Mouse (Mus musculus) MEL (cell line): ENCODE measurements at regions not wholly inside any gene's neighbourhood (a gene's known extent, or its start where the extent isn't known, plus 50 kb on each side); places are given as distances from the start of the nearest gene placed in this dataset.

ENCODE experiments used
- DNase-seq: peaks from one replicate; pipeline ENCODE4 v3.0.0; 2011; ENCODE audit warnings: low read depth, low spot score
- H3K27ac ChIP-seq: 2 replicates; pipeline ENCODE4 v1.5.1; 2012; ENCODE audit warnings: low read depth, mild to moderate bottlenecking, control low read depth, low read length, moderate library complexity; ENCODE audit not compliant: control insufficient read depth
- H3K27me3 ChIP-seq, 2 experiments: fragments of 150-350 bp in 1 of 2; sonication (generic) in 1 of 2; 2 replicates each; pipeline ENCODE4 v1.6.1; 2012; ENCODE audit warnings: low read length in 2 of 2, mild to moderate bottlenecking in 2 of 2, improper control_type of control experiment in 1 of 2, moderate library complexity in 1 of 2; ENCODE audit not compliant: insufficient read depth in 2 of 2, control insufficient read depth in 1 of 2
- H3K36me3 ChIP-seq, 2 experiments: 2 replicates each; pipeline ENCODE4 v1.6.1; 2012 to 2014; ENCODE audit warnings: low read length in 2 of 2, improper control_type of control experiment in 1 of 2, inconsistent platforms in 1 of 2, mild to moderate bottlenecking in 1 of 2; ENCODE audit not compliant: insufficient read depth in 2 of 2, control insufficient read depth in 1 of 2
- H3K4me1 ChIP-seq, 2 experiments: fragments of 150-350 bp in 1 of 2; sonication (generic) in 1 of 2; 2 replicates each; pipeline ENCODE4 v1.6.1; 2012; ENCODE audit warnings: low read length in 2 of 2, improper control_type of control experiment in 1 of 2, mild to moderate bottlenecking in 1 of 2; ENCODE audit not compliant: insufficient read depth in 2 of 2, control insufficient read depth in 1 of 2
- H3K4me3 ChIP-seq, 2 experiments: fragments of 150-350 bp in 1 of 2; sonication (generic) in 1 of 2; 2 replicates each; pipeline ENCODE4 v1.5.1; 2012; ENCODE audit warnings: low read depth in 2 of 2, low read length in 2 of 2, mild to moderate bottlenecking in 2 of 2, moderate library complexity in 2 of 2, control low read depth in 1 of 2, improper control_type of control experiment in 1 of 2; ENCODE audit not compliant: control insufficient read depth in 1 of 2, insufficient read depth in 1 of 2
- H3K79me2 ChIP-seq: 2 replicates; pipeline ENCODE4 v1.6.1; 2012; ENCODE audit warnings: mild to moderate bottlenecking, low read length, moderate library complexity; ENCODE audit not compliant: control insufficient read depth, poor library complexity, insufficient read depth
- H3K9ac ChIP-seq: 2 replicates; pipeline ENCODE4 v1.6.1; 2012; ENCODE audit warnings: low read depth, mild to moderate bottlenecking, control low read depth, low read length, moderate library complexity; ENCODE audit not compliant: control insufficient read depth, poor library complexity, severe bottlenecking
- H3K9me3 ChIP-seq: fragments of 150-350 bp; sonication (generic); replicated peaks from 2 replicates; pipeline ENCODE4 v1.6.1; 2012; ENCODE audit warnings: mild to moderate bottlenecking, low read length, improper control_type of control experiment, moderate library complexity; ENCODE audit not compliant: insufficient read depth
- E2F4 ChIP-seq: IDR thresholded peaks from 2 replicates; pipeline ENCODE4 v1.6.1; 2011; ENCODE audit warnings: low read depth, low read length, improper control_type of control experiment, borderline replicate concordance
- ELF1 ChIP-seq: IDR thresholded peaks from 2 replicates; pipeline ENCODE4 v1.6.1; 2014; ENCODE audit warnings: low read depth, mild to moderate bottlenecking, inconsistent platforms, low read length, improper control_type of control experiment, moderate library complexity
- EP300 ChIP-seq, 2 experiments: IDR thresholded peaks; 2 replicates each; pipeline ENCODE4 v1.6.1; 2011; ENCODE audit warnings: improper control_type of control experiment in 2 of 2, low read length in 2 of 2, low read depth in 1 of 2, mild to moderate bottlenecking in 1 of 2
- ETS1 ChIP-seq: IDR thresholded peaks from 2 replicates; pipeline ENCODE4 v1.6.1; 2012; ENCODE audit warnings: low read depth, mild to moderate bottlenecking, inconsistent platforms, low read length, improper control_type of control experiment, moderate library complexity
- GABPA ChIP-seq: IDR thresholded peaks from 2 replicates; pipeline ENCODE4 v1.6.1; 2012; ENCODE audit warnings: low read depth, mild to moderate bottlenecking, inconsistent platforms, low read length, improper control_type of control experiment, moderate library complexity
- GATA1 ChIP-seq: IDR thresholded peaks from 2 replicates; pipeline ENCODE4 v1.6.1; 2011; ENCODE audit warnings: low read depth, low read length, improper control_type of control experiment
- KAT2A ChIP-seq: conservative IDR thresholded peaks from 2 replicates; pipeline ENCODE4 v1.6.1; 2012; ENCODE audit warnings: low read depth, low read length, improper control_type of control experiment, inconsistent platforms
- MAX ChIP-seq: IDR thresholded peaks from 2 replicates; pipeline ENCODE4 v1.6.1; 2011; ENCODE audit warnings: low read length, improper control_type of control experiment
- MAZ ChIP-seq: IDR thresholded peaks from 2 replicates; pipeline ENCODE4 v1.6.1; 2012; ENCODE audit warnings: low read depth, mild to moderate bottlenecking, inconsistent platforms, low read length, improper control_type of control experiment
- MXI1 ChIP-seq: IDR thresholded peaks from 2 replicates; pipeline ENCODE4 v1.6.1; 2011; ENCODE audit warnings: mild to moderate bottlenecking, low read depth, low read length, improper control_type of control experiment
- MYC ChIP-seq: IDR thresholded peaks from 2 replicates; pipeline ENCODE4 v1.6.1; 2011; ENCODE audit warnings: low read depth, mild to moderate bottlenecking, low read length, improper control_type of control experiment, moderate library complexity
- POLR2A ChIP-seq, 2 experiments: IDR thresholded peaks; 2 replicates each; pipeline ENCODE4 v1.6.1; 2011 to 2012; ENCODE audit warnings: low read length in 2 of 2, mild to moderate bottlenecking in 2 of 2, control low read depth in 1 of 2, improper control_type of control experiment in 1 of 2, low read depth in 1 of 2, moderate library complexity in 1 of 2; ENCODE audit not compliant: control insufficient read depth in 1 of 2, insufficient read depth in 1 of 2, poor library complexity in 1 of 2
- POLR2AphosphoS5 ChIP-seq: IDR thresholded peaks from 2 replicates; pipeline ENCODE4 v1.6.1; 2012; ENCODE audit warnings: low read depth, borderline replicate concordance, mild to moderate bottlenecking, inconsistent platforms, low read length, moderate library complexity, mixed read lengths
- RAD21 ChIP-seq: IDR thresholded peaks from 2 replicates; pipeline ENCODE4 v1.6.1; 2011; ENCODE audit warnings: mild to moderate bottlenecking, low read depth, low read length, improper control_type of control experiment
- SIN3A ChIP-seq: IDR thresholded peaks from 2 replicates; pipeline ENCODE4 v1.6.1; 2012; ENCODE audit warnings: low read length, improper control_type of control experiment, inconsistent platforms
- SMC3 ChIP-seq: IDR thresholded peaks from 2 replicates; pipeline ENCODE4 v1.6.1; 2011; ENCODE audit warnings: low read depth, low read length, improper control_type of control experiment
- USF2 ChIP-seq, 2 experiments: IDR thresholded peaks; 2 replicates each; pipeline ENCODE4 v1.6.1; 2011 to 2012; ENCODE audit warnings: improper control_type of control experiment in 2 of 2, low read length in 2 of 2, borderline replicate concordance in 1 of 2, inconsistent platforms in 1 of 2, low read depth in 1 of 2, mild to moderate bottlenecking in 1 of 2; ENCODE audit not compliant: insufficient read depth in 1 of 2
- ZMIZ1 ChIP-seq: IDR thresholded peaks from 2 replicates; pipeline ENCODE4 v1.6.1; 2012; ENCODE audit warnings: low read depth, mild to moderate bottlenecking, inconsistent platforms, low read length, improper control_type of control experiment, moderate library complexity
- ZNF384 ChIP-seq: IDR thresholded peaks from 2 replicates; pipeline ENCODE4 v1.6.1; 2012; ENCODE audit warnings: low read depth, mild to moderate bottlenecking, inconsistent platforms, low read length, improper control_type of control experiment

DNA sequence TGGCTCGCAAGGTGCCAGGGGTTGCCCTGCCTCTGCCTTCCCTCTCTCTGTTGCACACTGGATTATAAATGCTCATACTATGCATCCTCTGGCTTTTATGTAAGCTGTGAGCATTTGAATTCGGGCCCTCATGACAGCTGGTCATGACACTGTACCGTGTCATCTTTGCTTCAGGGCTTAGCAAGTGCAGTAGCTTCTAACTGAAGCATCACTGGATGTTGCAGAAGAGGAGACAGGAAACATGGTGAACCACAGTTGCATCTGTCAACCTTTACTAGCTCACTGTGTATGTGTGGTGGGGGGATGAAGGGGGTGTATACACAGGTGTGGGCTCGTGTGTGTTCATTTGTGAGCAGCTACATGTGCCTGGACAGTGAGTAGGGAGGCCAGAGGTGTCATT lies 216.1 kb upstream of the Stt3b start:
- no peak overlapping the region for H3K9ac ChIP-seq
- H3K36me3 ChIP-seq = no peaks in the 10 kb centered on the region
- H3K27me3 ChIP-seq = no peaks in the 10 kb centered on the region; a peak in 1 of 4 replicates
- H3K4me1 ChIP-seq = no peaks in the 10 kb centered on the region
- no peak overlapping the region for H3K27ac ChIP-seq
- H3K79me2 ChIP-seq = no peaks in the 10 kb centered on the region
- H3K4me3 ChIP-seq = no peak overlapping the region
- DNase-seq = no peak
- no peaks in the 10 kb centered on the region for H3K9me3 ChIP-seq
- TF ChIP-seq USF2 (IDR thresholded peaks at IDR 0.05; ENCODE audit: borderline replicate concordance in 1 of 2, insufficient read depth in 1 of 2, low read depth in 1 of 2, low read length in 2 of 2) (no peak), MYC (no peak), POLR2A (IDR thresholded peaks at IDR 0.05; ENCODE audit: control insufficient read depth in 1 of 2, insufficient read depth in 1 of 2, low read depth in 1 of 2, low read length in 2 of 2, poor library complexity in 1 of 2) (no peak), SIN3A (no peak), MXI1 (no peak), RAD21 (no peak), KAT2A (no peak), MAX (no peak), MAZ (no peak), POLR2AphosphoS5 (no peak), GATA1 (no peak), E2F4 (no peak), ZNF384 (no peak)

DNA sequence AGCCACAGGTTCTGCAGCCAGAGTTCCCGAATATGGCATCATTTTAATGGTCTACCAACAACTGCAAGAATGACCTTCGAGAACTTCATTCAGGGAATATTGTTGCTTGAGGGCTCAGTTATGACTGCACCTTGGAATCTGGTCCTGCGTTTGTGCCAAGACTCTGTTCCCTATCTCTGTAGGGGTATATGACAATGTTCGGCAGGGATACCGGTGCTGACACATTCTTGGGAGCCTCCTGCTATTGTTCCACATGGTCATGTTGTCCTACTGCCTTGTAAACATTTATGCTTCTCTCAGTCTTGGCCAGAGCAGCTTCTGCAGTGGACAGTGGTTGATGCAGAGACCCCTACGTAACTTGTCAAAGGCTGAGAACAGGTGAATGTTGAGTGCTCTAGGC lies 216.8 kb upstream of the Stt3b start:
- Histone ChIP-seq H3K4me3 (no peak overlapping the region), H3K4me1 (no peaks in the 10 kb centered on the region), H3K9me3 (no peaks in the 10 kb centered on the region), H3K27me3 (no peaks in the 10 kb centered on the region; a peak in 1 of 4 replicates), H3K79me2 (no peaks in the 10 kb centered on the region)
- TF ChIP-seq SMC3 = no peak
- no peak for TF ChIP-seq GABPA
- TF ChIP-seq ELF1 = no peak
- TF ChIP-seq ZMIZ1 = no peak
- no peak for TF ChIP-seq ZNF384
- TF ChIP-seq EP300 (IDR thresholded peaks at IDR 0.05; ENCODE audit: low read depth in 1 of 2, low read length in 2 of 2) = no peak
- no peak for TF ChIP-seq ETS1
- TF ChIP-seq, all 39 proteins: peak for 0
- DNase-seq = no peak
- Histone ChIP-seq H3K9ac (no peak overlapping the region), H3K27ac (no peak overlapping the region), H3K36me3 (no peaks in the 10 kb centered on the region)
